Mouse (Mus musculus) ES-Bruce4 (cell line): ENCODE measurements around the gene Spib.

ENCODE experiments used
- CTCF ChIP-seq: IDR thresholded peaks from one replicate; pipeline ENCODE4 v1.8.1; 2011; ENCODE audit warnings: low read depth, low read length
- EP300 ChIP-seq: IDR thresholded peaks from 2 replicates; pipeline ENCODE4 v1.6.1; 2011; ENCODE audit warnings: low read depth, low read length; ENCODE audit not compliant: insufficient read depth

DNA sequence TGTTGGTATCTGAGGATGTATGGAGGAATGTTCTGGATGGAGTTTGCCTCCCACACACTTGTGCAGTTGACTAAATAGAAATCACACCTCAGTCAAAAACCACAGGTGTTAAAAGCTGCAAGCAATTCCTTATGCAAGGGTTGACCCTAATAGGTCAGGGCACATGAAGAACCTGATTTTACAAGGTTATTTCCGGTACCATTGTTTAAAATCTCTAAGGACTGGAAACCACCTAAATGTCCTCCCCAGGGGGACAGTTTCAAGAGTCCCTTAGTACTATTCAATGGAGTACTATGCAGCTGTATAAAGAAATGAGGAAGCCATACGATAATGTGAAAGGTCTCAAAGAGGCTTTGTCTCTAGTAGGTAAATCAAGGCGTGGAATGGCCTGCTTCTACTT lies 14.4 kb upstream of the Spib start:
- TF ChIP-seq EP300: no peak
- TF ChIP-seq CTCF: no peak
